Mouse (Mus musculus) lung, embryonic 15.5 days (tissue): ENCODE measurements around the gene Iqce. TPM values are rescaled to one million over a fixed set of nuclear protein-coding genes. Genes with fewer than 3 reads are reported as not detected.

Experiments used
- ATAC-seq: fragments of 200-750 bp; cut with Nextera tagmentation; 2 replicates; pipeline ENCODE4 v1.8.0; 2017; ENCODE audit warnings: moderate number of reproducible peaks, borderline replicate concordance; ENCODE audit not compliant: low FRiP score, low TSS enrichment; ENCODE audit errors: extremely low read depth
- H3K27ac ChIP-seq: fragments of 300-500 bp; sonication (generic); 2 replicates; pipeline ENCODE4 v1.5.1; 2015; ENCODE audit warnings: moderate library complexity, mild to moderate bottlenecking, inconsistent platforms
- H3K27me3 ChIP-seq: fragments of 300-500 bp; sonication (generic); 2 replicates; pipeline ENCODE4 v1.6.1; 2015; ENCODE audit warnings: inconsistent platforms
- H3K36me3 ChIP-seq: fragments of 300-500 bp; sonication (generic); 2 replicates; pipeline ENCODE4 v1.6.1; 2015; ENCODE audit warnings: inconsistent platforms
- H3K4me1 ChIP-seq: fragments of 300-500 bp; sonication (generic); 2 replicates; pipeline ENCODE4 v1.6.1; 2015; ENCODE audit warnings: inconsistent platforms
- H3K4me2 ChIP-seq: fragments of 300-500 bp; sonication (generic); 2 replicates; pipeline ENCODE4 v1.6.1; 2015; ENCODE audit warnings: inconsistent platforms, mild to moderate bottlenecking, moderate library complexity
- H3K4me3 ChIP-seq: fragments of 300-500 bp; sonication (generic); 2 replicates; pipeline ENCODE4 v1.5.1; 2015; ENCODE audit warnings: mild to moderate bottlenecking, inconsistent platforms
- H3K9ac ChIP-seq: fragments of 300-500 bp; sonication (generic); 2 replicates; pipeline ENCODE4 v1.6.1; 2015; ENCODE audit warnings: inconsistent platforms
- H3K9me3 ChIP-seq: fragments of 300-500 bp; sonication (generic); 2 replicates; pipeline ENCODE4 v1.6.1; 2016; ENCODE audit warnings: inconsistent platforms
- WGBS: fragments of 180-500 bp; shearing (Covaris S2); methylation state at CpG from one replicate; pipeline ENCODE4 v1.1.7; 2015; 5-methylcytosine and 5-hydroxymethylcytosine counted together
- polyA plus RNA-seq: library from polyadenylated mRNA; unstranded; fragments of >200 nt; fragmentation: Nextera tagmentation; extraction: Ambion mirVana; gene quantifications from 2 replicates; pipeline ENCODE4 v1.2.1, GENCODE M21; 2015

Gene Iqce
- polyA plus RNA-seq, 1 experiment from 2014 or later, result 21.9 TPM

DNA sequence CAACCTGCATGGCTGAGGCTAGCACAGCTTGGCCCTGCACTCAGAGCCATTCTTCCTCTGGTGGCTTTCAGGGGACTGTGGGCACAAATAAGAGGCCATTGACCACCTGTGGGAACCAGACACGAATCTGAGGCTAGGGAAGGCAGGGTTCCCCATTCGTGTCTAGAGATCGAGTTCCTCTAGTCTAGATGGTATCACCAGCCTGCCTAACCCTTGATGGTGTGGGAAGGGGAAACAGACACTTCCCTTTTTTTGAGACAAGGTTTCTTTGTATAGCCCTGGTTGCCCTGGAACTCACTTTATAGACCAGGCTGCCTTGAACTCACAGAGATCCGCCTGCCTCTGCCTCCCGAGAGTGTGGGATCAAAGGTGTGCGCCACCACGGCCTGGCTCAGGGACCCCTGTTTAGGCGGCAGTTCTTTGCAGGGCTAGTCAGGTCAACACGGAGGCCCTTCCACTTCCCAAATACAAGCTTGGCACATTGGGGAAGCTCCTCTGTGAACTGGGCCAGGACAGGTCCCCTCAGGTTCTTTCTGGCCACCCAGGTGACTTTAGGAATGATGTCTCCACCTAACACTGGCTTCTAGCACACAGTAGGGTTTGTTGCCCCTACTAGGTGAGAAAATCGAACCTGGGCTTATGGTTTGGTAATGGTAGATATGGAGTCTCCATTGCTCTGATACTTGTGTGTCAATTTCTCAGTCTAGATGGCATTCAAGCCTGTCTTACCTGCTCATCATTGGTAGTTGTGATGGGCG lies 29.0 kb upstream of the Iqce start:
- no peak for ATAC-seq
- no peaks in the 10 kb centered on the region for H3K9me3 ChIP-seq
- peaks cover 6% of the 10 kb centered on the region for H3K4me1 ChIP-seq

DNA sequence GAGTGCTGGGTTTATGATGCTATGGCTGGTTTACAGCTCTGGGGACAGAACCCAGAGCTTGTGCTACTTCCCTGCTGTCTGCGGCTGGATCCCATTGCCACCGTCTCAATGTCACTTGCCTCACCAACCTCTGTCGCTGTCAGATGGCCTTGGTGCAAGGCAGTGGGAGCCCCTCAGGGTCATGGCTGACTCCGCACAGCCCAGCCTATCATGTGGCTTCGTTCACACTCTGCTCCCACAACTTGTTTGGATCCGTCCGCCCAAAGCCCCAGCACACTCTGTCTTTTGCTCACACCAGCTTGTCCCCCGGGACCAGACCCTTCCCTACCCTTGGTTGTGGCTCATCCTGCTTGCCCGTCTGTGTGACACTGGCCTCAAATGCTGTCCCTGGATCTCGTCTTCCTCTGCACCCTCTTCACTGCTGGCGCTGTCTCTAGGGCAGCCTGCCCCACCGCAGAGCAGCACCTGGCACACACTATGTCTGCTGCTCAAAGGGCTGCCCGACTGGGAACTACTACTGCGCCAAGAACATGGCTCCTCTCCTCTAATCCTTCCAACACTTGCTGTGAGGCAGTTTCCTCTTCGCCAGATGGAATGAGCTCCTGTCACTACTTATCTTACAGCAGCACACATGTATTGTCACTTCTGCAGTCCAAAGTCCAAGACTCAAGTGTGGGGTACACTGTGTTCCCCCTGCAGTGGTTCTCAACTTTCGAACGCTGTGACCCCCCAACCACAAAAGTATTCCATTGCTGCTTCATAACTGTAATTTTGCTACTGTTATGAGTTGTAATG lies 25.0 kb upstream of the Iqce start:
- no peak overlapping the region for H3K4me3 ChIP-seq
- no peak overlapping the region for H3K4me2 ChIP-seq
- H3K4me1 ChIP-seq, result no peaks in the 10 kb centered on the region
- no peaks in the 10 kb centered on the region for H3K27me3 ChIP-seq
- no peak overlapping the region for H3K9ac ChIP-seq
- no peaks in the 10 kb centered on the region for H3K9me3 ChIP-seq
- no peaks in the 10 kb centered on the region for H3K36me3 ChIP-seq
- 75% methylated on average over 17 of the region's 17 CpGs for WGBS
- no peak overlapping the region for H3K27ac ChIP-seq
- ATAC-seq, result no peak

More for the DNA sequence above, 29.0 kb upstream of the Iqce start:
- Histone ChIP-seq H3K9ac (no peak overlapping the region), H3K4me3 (no peak overlapping the region), H3K27me3 (peaks cover 17% of the 10 kb centered on the region), H3K27ac (no peak overlapping the region), H3K4me2 (no peak overlapping the region), H3K36me3 (no peaks in the 10 kb centered on the region)
- 80% methylated on average over 11 of the region's 11 CpGs for WGBS

DNA sequence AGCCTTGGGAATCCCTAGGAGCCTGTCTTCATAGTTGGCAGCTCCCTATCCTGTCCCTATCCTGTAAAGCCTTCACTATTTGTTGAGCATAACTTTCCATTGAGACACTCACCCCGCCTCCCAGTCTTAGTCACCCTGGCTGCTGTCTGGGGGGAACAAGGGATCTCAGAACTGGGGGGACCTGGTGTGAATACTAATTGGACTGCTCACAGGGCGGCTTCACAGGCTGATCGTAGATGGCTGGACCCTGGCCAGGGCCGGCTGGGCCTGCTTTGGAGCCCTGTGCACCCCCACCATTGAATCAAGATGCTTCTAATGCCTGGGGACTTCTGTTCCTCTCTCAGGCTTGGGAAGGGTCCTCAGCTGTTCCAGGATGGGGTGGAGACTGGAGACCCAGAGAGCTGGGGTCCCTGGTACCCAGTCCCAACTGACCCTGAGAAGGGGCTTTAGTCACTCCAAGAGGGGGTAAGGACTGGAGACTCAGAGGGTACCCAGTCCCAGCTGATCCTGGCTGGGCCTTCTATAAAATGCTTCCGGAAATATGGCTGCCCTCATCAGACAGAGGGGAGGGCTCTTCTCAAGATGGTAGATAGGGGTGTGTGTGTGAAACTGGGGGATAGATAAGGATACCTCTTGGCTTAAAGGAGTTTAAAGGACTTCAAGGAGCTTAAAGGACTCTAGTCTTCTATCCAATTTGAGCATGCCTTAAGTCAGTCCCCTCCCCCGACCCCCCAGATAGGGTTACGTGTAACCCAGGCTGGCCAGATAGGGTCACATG lies 24.1 kb upstream of the Iqce start:
- WGBS, result 71% methylated on average over 7 of the region's 7 CpGs

DNA sequence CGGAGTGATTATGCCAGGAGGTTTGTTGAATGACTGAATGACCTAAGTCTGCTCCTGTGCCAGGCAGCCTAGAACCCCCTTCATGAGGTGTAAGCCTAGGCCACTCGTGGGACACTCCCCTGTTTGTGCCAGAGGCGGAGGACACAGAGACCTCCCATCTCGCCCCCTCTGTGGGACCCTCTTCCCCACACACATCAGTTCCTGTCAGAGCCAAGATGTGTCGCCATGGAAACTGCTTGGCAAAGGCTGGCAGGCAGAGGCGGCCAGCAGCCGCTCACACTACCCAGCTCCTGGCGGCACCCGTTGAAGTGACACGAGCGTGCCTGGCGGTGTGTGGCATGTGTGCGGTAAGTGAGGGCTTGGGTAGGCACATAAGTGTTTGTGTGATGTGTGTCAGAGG lies 21.6 kb upstream of the Iqce start, which contains the start of gene Amz1:
Amz1 (plus strand) TSS at position 306 of the 400 bp plus-strand sequence.
- Histone ChIP-seq H3K36me3 (peaks cover 7% of the 10 kb centered on the region), H3K4me2 (no peak within 1 kb of the TSS), H3K9ac (no peak within 1 kb of the TSS), H3K4me1 (no peaks in the 10 kb centered on the region), H3K9me3 (no peaks in the 10 kb centered on the region), H3K4me3 (no peak within 1 kb of the TSS), H3K27me3 (no peaks in the 10 kb centered on the region), H3K27ac (no peak within 1 kb of the TSS)
- 65% methylated on average over 13 of the region's 13 CpGs for WGBS
- ATAC-seq, result no peak; the same call in 1 of the 2 replicates

More for the DNA sequence above, 24.1 kb upstream of the Iqce start:
- Histone ChIP-seq H3K36me3 (no peaks in the 10 kb centered on the region), H3K4me3 (no peak overlapping the region), H3K9me3 (no peaks in the 10 kb centered on the region), H3K27ac (no peak overlapping the region), H3K4me1 (no peaks in the 10 kb centered on the region), H3K27me3 (no peaks in the 10 kb centered on the region), H3K4me2 (no peak overlapping the region), H3K9ac (no peak overlapping the region)
- ATAC-seq, result no peak

DNA sequence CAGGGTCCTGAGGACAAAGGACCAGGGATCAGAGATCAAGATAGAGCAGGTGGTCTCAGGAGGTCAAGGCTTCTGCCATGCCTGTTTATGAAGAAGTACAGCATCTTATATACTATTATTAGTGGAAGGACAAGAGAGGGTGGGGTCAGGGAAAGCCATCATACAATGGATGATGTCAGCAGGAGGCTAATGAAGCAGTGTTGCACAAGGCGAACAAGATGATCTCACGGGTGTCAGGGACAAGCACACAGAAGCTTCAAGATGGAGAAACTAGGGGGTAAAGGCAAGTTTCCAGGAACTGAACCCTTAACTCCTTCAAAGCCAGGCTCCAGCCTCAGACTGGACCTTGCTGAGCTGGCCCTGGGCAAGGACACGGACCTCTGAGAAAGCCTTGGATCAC lies 19.9 kb upstream of the Iqce start:
- Histone ChIP-seq H3K4me1 (no peaks in the 10 kb centered on the region), H3K4me3 (no peak overlapping the region), H3K27me3 (no peaks in the 10 kb centered on the region), H3K9me3 (no peaks in the 10 kb centered on the region), H3K36me3 (peaks cover 21% of the 10 kb centered on the region), H3K4me2 (no peak overlapping the region), H3K9ac (no peak overlapping the region), H3K27ac (no peak overlapping the region)
- WGBS, result 62% methylated on average over 3 of the region's 3 CpGs
- ATAC-seq, result no peak

DNA sequence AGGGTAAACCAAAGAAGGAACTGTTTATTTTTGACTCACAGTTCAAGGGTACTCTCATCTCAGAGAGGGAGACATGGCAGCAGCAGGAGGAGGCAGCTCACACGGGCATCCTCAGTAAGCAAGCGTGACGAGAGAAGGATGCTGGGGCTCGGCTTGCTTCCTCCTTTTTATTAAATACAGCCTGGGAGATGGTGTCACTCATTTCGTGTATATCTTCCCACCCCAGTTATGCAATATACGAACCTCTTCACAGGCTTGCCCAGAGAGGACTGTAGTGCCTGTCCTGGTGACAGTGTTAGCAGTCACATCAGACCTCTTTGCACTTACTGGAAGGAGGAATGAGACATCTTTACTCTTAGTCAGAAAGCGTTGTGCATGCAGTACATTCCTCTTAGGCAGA lies 18.6 kb upstream of the Iqce start:
- WGBS, result 67% methylated on average over 7 of the region's 7 CpGs
- H3K9me3 ChIP-seq, result no peaks in the 10 kb centered on the region

DNA sequence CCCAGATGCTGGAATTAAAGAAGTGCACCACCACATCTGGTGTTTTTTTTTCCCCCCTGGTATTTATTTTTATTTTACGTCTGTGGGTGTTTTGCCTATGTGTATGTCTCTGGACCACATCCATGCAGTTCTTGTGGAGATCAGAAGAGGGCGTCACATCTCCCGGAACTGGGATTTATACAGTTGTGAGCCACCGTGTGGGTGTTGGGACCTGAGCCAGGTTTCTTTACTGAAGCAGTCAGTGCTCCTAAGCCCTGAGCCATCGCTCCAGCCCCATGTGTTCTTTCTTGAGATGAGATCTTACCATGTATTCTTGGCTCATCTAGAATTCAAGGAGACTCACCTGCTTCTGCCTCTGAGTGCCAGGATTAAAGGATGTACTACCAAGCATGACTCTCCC lies 8.9 kb upstream of the Iqce start:
- H3K4me1 ChIP-seq, result peaks cover 2% of the 10 kb centered on the region
- H3K4me3 ChIP-seq, result no peak overlapping the region
- no peak for ATAC-seq
- peaks cover 74% of the 10 kb centered on the region for H3K36me3 ChIP-seq
- no peaks in the 10 kb centered on the region for H3K27me3 ChIP-seq
- no peak overlapping the region for H3K9ac ChIP-seq
- no peak overlapping the region for H3K4me2 ChIP-seq
- H3K27ac ChIP-seq, result no peak overlapping the region
- H3K9me3 ChIP-seq, result no peaks in the 10 kb centered on the region
- 73% methylated on average over 5 of the region's 5 CpGs for WGBS

More for the DNA sequence above, 18.6 kb upstream of the Iqce start:
- Histone ChIP-seq H3K4me1 (no peaks in the 10 kb centered on the region), H3K4me2 (no peak overlapping the region), H3K9ac (no peak overlapping the region), H3K27ac (no peak overlapping the region), H3K4me3 (no peak overlapping the region), H3K27me3 (no peaks in the 10 kb centered on the region), H3K36me3 (peaks cover 33% of the 10 kb centered on the region)
- no peak for ATAC-seq

DNA sequence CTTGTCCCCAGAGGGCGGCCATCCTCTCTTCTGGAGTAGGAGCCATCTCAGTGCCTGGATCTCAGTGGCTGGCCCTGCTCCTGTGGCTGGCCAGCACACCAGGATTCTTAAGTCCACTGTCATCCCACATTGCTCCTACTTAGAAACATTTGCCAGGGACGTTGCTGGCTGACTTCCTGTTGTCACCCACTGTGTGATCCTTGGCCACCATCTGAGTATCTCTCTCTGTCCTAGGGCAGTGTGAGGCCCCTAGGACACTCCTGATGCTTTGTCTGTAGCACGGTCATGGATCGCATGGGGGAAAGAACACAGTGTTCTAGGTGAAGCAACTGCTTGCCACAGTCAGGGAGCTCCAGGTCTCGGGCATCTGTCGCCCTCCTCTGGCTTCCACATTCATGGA lies 8.1 kb upstream of the Iqce start:
- peaks cover 68% of the 10 kb centered on the region for H3K36me3 ChIP-seq
- 91% methylated on average over 6 of the region's 6 CpGs for WGBS

DNA sequence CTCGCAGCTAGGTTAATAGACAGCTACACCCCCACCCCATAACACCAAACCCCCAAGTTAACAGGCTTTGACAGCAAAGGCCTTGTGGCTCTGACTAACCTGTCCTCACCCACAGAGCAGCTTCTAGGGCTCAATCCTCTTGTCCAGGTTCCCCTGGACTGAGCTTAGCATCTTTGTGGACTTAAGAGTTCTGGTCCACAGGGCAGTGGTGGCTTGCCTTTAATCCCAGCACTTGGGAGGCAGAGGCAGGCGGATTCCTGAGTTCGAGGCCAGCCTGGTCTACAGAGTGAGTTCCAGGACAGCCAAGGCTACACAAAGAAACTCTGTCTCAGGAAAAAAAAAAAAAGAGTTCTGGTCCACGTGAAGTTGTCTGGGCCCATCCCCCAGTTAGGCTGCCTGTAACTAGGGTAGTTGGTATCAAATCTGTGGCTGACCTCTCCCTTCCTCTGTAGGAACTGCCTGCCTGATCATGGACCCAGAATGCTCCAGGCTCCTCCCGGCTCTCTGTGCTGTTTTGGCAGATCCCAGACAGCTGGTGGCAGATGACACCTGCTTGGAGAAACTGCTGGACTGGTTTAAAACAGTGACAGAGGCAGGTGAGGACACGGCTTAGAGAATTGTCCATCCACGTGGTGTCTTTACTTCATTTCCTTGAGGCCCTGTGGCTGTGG lies 3.5 kb upstream of the Iqce start:
- peak overlapping the region; percentile 58 for H3K4me3 ChIP-seq
- H3K4me2 ChIP-seq, result peak overlapping the region; percentile 76
- H3K9me3 ChIP-seq, result no peaks in the 10 kb centered on the region
- ATAC-seq, result no peak
- peak overlapping the region; percentile 75 for H3K27ac ChIP-seq
- H3K36me3 ChIP-seq, result peaks cover 23% of the 10 kb centered on the region
- H3K9ac ChIP-seq, result peak overlapping the region; percentile 71
- no peaks in the 10 kb centered on the region for H3K27me3 ChIP-seq
- 48% methylated on average over 7 of the region's 7 CpGs for WGBS
- peaks cover 37% of the 10 kb centered on the region for H3K4me1 ChIP-seq

More for the DNA sequence above, 8.1 kb upstream of the Iqce start:
- H3K4me2 ChIP-seq, result no peak overlapping the region
- no peak overlapping the region for H3K9ac ChIP-seq
- H3K9me3 ChIP-seq, result no peaks in the 10 kb centered on the region
- H3K4me1 ChIP-seq, result peaks cover 9% of the 10 kb centered on the region
- no peak overlapping the region for H3K4me3 ChIP-seq
- no peak overlapping the region for H3K27ac ChIP-seq
- no peaks in the 10 kb centered on the region for H3K27me3 ChIP-seq
- no peak for ATAC-seq

DNA sequence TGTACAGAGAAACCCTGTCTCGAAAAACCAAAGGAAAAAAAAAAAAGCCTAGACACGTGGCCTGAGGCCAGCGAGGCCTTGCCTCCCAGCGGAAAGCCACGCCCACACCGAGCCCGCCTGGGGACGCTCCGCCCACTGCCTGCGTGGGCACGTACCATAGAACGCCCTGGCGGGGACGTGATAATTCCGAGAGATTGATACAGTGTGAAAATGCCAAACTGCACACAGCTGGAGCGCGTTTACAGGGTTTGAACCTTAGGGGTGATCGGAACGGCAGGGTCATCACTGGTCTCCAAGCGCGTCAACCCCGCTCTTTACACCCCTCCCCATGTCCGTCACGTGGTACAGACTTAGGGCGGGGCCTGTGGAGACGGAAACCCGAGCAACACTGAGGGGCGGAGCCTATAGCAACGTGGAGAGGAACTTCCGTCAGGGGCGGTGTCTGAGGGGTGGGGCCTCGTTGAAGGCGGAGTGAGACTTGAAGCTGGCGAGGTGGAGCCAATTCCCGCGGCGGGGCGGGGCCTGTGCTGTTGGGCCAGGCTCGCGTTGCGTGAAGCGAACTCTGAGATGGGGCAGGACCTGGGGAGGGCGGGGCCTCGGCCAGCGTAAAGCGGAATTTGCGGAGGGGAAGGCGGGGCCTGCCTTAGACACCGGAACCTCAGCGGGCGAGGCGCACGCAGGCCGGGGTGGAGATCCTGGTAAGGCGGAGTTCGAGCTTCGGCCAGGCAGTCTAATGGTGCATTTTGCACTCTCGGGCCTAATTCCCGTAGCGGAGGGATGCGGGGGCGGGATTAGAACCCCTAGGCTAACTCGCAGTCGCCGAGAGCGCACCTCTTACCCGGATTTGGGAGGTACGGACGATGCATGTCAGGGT lies 2.4 kb upstream of the Iqce start, which contains the start of gene Brat1:
Brat1 (plus strand) TSS at position 634 of the 874 bp plus-strand sequence.
- H3K4me1 ChIP-seq, result peaks cover 44% of the 10 kb centered on the region
- peak within 1 kb of the TSS; percentile 95 for H3K27ac ChIP-seq
- peak within 1 kb of the TSS; percentile 76 for H3K4me2 ChIP-seq
- under 1% methylated on average over 69 of the region's 69 CpGs for WGBS
- no peaks in the 10 kb centered on the region for H3K9me3 ChIP-seq
- peaks cover 15% of the 10 kb centered on the region; the same call in 1 of the 2 replicates for H3K36me3 ChIP-seq
- H3K9ac ChIP-seq, result peak within 1 kb of the TSS; percentile 71
- no peaks in the 10 kb centered on the region for H3K27me3 ChIP-seq
- H3K4me3 ChIP-seq, result peak within 1 kb of the TSS; percentile 58
- peak; percentile 93 for ATAC-seq
